Mouse (Mus musculus) right cerebral cortex, postnatal 36 days (tissue): Measurements from ENCODE around the gene Fbn1.

Source experiments
- DNase-seq, 2 experiments: peaks; one replicate each; pipeline ENCODE4 v3.0.0; 2022; ENCODE audit warnings: low spot score in 2 of 2, mixed read lengths in 1 of 2

The Fbn1 gene

DNA sequence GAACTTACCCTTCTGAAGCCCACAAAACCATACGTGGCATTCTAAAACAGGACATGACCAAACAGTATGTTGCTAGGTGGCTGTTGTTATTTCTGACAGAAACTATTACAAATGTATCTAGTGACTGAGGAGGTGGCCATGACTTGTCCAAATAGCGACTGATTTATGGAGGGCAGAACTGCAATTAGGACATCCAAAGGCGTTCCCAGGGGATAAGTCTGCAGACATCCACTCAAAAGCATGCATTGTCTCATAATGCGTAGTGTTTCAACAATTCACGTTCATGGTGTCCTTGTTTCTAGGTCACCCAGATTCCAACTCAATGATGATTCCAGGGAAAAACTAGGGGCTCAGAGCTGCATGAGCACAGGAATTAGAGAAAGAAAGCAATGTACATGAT lies 53.0 kb downstream of the Fbn1 start:
- no peak for DNase-seq

DNA sequence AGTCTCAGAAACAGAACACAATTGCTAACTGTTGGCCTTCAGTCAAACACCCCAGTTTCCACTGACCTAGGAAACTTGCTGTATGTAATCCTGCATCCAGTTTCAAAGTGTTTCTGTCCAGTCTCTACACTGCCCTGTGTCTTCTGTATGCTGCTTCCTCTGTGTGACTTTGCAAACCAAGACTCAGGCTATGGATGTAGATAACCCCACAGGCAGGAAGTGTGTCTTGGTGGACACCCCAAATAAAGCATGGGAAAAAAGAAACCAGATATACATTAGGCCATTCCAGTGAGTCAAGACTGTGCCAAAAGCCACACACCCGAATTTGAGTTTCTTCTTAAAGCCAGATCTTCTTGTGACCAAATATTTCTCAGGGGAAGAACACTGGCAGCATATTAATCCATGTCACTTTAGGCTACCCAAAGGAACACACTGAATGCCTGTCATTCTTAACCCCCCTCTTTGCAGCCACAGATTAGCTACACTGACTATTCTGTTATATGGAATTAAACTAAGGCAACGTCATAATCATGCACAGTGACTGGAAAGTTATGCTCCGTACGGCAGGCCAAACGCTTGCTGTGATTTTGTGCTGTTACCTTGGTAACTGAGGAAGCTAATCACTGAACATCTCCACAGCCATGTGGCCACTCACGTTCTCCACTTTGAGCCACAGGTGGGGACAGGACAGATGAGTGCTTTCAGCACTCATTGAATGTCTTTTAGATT lies 55.3 kb downstream of the Fbn1 start:
- no peak for DNase-seq

DNA sequence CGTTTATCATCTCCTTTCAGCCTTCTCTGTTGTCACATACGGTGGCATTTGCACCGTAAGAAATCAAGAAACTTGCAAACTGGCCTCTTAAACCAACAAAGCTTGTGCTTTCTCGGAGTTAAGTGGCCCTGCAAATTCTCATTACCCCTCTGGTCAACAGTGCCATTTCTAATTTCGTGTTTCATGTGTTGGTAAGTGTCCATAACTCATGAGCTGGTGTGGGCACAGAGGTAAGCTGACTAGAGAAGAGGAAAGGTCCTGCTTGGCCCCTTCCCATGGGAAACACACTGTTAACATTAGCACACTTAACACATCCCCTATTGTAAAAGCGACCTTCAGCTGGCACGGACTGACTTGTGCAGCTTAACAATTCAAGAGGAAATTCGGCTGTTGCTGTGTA lies 58.4 kb downstream of the Fbn1 start:
- no peak for DNase-seq

DNA sequence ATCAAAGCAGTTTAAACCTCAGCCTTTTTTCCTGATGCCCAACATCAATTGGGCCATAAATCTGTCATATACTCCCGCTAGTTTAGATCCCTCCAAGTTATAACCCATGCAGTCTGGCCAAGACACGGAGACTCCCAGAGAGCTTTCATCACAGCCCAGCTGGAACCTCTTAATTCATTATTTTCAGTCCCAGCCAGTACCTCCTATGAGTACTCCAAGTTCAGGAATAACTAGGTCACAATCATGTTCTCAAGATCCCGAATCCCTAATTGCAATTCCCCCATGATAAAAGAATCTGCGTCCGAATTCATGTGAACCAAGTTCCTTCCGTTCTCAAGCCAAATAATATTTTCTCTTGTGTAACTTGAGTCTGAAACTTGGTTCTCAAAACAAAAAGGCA lies 58.9 kb downstream of the Fbn1 start:
- DNase-seq, result no peak

DNA sequence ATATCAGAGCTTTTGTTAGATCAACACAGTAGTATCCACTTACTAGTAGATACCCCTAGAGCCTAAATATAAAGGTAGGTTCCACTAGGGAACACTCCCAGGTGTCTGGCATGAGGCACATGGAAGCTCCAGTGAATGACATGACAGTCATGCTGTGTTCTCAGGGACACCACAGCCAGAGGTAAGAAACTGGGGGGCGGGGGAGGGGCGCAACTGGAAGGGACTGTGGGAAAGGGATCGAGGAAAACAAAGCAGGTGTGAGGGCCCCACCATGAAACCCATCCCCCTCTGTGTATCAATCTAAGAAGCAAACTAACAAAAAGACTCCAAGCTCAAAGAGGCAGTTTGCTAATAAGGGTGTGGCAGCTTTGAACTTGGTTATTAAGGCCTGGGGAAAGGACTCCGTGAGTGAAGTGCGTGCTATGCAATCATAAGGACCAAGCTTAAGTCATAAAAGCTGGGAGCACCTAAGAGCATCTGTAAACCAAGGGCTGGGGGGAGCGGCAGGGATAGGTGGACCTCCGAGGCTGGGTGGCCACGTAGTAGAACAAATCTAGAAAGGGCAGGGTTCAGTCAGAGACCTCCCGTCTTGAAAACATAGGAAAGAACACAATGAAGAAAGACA lies 60.4 kb downstream of the Fbn1 start:
- no peak for DNase-seq

DNA sequence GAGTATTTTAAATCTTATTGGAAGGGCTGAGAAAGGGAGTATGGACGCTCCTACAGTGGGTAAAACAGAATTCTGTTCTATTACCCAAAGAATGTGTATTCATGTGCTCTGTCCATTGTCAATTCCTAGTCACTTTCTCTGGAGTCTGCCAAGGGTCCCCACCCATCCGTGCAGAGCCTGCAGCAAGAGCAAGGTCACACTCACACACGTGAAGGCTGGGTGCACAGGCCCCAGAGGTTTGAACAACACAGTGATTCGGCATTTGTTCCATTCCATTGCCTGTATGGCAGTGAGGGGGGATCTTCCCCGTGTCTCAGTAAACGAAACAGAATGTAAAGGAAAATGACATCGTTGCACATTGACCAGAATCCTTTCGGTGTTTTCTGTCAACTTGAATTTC lies 69.4 kb downstream of the Fbn1 start:
- DNase-seq, result no peak

DNA sequence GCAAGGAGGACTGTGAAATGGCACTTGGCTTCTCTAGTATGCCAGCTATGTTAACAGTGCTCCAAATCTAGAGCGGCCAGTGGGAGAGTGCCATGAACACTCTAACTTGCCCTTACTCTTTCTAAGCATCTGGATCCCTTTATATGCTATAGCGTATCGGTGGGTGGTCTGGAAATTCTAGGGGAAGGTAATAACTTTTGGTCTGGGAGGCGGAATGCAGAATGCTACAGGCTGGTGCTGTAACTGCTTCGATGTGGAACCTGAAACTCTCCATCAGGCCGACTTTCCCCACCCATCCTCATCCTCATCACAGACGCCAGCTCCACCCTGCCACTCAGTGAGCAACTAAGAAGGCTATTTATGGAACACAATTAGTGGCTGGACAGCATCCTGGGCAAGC lies 71.6 kb downstream of the Fbn1 start:
- no peak for DNase-seq

DNA sequence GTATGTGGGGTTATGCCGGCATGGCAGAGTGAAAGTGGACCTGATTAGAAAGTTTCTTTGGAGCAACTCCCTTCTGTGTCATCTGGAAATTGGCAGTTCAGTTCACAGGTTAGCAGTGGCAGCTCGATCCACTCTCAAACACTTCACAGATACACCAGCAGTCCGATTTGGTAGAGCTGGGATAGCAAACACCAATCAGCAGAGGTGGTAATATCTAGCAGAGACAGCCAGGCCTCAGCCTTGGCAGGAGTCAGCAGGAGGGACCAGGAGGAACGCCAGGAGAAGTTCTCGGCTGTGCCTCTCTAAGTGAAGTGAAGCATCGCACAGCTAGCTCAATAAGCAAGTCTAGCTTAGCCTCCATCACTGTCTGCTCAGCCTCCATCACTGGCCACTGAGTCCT lies 74.3 kb downstream of the Fbn1 start:
- no peak for DNase-seq

DNA sequence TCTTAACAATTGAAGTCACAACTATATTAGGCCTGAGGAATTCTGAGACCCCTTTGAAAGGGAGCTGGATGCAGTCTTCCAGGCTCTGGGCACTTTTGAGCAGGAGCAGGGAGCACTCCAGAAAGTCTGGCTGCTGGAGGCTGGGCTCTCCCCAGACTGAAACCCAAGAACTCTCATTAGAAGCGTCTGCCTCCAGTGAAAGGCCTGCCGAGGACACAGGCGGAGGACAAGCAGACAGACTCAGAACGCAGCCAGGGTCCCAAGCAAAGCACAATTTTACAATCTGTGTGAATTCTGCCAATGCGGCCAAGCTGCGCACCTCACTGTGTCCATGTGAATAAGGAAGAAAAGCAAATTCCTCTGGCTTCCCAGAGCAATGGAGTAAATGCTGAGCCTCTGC lies 76.3 kb downstream of the Fbn1 start:
- DNase-seq, result no peak

DNA sequence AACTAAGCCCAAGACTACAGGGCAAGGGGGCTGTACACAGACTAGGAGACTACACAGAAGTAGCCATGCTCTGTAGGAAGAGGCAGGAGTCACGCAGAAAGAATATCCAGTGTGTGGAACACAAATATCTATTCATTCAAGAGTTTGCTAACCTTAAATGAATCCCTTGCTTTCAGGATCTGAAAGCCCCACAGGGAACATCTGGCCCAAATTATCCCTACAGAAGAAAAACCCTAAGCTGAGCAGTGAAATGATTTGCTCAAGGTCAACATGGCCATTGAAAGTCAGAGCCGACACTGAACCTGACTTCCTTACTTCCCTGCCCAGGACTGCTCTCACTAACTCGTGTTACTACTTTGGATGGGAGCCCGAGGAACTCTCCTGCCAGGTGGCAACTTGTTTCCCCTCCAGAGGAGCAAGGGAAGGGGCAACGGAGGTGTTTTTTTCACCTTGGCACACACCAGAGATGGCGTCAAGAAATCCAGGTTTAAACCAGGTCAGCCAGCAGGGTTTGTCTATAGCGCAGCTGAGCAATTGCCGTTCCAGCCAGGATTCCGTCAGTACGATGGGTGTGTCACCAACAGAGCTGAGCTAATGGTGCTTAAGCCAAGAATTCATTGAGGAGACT lies 78.9 kb downstream of the Fbn1 start:
- DNase-seq, result no peak

DNA sequence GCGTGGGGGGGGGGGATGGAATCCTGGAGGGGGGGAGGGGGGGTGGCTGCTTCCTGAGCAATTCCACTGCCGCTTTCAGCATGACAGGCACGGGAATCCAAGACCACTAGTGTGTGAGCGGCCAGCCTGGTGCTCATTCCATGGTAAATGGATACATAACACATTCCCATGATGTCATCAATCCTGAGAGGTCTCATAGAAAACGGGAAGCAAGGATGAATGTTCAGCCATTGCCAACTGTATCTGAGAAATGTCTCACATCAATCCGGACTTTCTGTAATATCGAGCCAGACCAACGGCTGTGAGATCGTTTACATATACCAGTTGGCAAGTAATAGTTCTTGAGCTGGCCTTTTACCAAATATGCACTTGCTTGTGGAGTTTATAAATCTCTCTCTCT lies 87.2 kb downstream of the Fbn1 start:
- no peak for DNase-seq

DNA sequence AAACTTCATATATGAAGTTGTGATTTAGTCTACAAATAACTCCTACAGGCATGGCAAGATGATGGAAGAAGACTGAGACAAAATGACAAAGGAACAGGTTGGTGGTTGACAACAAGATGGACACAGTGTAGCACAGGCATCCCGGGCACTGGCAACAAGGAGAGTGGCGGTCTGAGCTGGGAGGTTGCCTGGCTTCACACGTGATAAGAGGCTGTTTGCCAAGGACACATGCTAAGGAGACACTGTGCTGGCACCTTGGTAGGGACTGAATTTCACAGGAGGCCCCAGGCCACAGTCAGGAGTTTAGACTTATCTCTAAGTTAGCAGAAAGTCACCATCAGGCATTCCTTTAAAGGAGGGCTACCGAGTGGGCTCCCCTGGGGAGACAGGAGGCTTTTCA lies 88.1 kb downstream of the Fbn1 start:
- no peak for DNase-seq

DNA sequence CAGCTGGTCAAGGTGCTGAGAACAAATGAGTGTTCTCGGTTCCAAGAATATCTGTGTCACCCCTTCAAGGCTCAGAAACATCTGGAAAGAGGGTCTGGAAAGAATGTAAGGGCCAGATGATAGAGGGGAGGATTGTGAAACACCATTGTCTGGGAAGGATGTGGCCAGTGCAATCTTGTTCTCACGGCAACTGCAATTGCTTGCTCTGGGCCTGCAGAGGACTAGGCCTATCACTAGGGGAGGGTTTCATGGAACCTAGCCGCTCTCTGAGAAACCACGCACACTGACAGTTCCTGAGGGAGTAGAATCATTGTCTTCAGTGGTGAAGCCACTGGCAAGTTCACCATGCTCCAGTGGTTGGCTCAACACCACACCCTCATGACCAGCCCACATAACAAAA lies 89.2 kb downstream of the Fbn1 start:
- no peak for DNase-seq

DNA sequence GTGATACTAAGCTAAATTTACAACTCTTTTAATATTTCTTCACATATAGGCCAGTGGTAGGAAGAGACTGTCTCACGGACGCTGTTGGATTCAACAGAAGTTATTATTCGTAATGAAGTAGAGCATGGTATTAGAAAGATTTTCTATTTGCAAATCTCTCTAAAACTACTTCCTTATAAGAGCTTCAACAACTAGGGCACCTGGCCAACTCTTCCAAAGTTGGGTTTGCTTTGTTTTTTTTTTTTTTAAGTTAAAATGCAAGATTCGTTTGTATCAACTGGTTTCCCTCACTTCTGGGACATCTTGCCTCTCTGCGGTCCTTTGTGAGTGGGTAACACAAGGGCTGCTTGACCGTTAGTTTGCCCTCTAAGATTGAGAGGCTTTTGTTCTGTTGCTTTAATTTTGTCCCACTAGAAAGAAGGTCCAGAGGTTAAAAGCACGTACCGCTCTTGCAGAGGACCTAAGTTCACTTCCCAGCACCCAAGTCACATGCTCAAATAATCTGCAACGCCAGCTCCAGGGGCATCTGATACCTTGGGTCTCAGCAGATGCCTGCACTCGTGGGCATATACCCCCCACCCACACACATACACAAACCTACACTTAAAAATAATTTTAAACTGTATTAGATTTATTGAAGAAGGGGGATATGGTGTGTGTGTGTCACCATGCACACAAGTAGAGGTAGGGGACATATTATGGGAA lies 91.1 kb downstream of the Fbn1 start:
- no peak for DNase-seq

DNA sequence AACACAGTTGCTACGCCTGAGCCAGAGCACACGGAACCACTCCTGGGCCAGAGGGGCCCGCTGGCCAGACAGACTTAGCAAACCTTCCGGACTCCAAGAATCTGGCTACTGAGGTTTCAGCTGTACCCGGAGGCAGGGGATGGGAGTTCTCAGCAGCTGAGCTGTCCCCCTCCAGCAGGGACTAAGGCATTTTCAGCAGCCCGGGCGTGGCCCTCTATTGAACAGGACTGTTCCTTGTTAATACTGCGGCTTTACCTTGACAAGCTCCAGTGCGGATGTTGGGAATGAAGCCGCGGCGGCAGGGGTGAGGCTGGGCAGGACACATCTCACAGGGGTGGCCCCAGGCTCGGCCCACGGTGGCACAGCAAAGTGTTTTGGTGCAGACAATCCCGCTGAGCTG lies 95.4 kb downstream of the Fbn1 start:
- no peak for DNase-seq

DNA sequence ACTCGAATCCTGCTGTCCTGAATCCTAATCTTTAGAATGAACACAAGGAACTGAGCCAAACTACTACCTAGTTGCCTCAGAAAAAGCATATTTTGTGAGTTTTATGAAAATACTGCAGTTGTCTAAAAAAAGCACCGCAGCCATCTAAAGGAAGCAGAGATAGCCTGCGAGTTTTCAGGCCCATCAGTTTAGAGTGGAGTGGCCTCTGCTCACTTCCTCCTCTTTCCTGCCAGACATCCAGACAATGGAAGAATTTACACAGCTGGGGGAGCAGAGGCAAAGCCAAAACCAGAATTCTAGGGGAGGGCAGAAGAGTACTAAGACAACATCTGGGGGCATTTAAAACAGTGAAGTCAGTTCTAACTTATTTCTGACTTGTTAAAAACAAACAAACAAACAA lies 96.0 kb downstream of the Fbn1 start:
- no peak for DNase-seq

DNA sequence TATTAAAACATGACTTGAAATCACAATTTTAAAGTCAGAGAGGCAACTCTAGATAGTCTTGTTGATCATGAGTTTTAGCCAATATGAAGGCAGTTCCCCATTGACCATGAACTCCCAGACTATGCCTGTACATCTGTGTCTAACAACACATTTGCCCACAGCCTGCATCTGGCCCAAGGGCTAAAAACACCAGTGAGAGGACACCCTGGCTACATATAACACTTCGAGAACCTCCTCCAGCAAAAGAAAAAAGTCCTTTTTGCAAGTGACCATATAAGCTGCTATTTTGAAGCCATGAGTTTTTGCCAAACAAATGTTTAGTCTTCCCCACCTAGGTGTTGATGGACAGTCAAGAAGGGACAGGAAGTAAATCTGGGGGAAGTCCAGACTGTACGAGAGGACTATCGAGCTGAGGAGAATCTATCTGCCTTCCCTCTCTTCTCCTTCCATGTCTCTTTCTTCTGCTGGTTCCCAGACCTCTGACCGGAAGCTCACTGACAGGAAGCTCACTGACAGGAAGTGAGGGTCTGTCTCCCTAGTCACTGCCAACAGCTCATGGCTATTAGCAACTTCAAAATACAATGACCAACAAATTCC lies 103.2 kb downstream of the Fbn1 start:
- no peak for DNase-seq

DNA sequence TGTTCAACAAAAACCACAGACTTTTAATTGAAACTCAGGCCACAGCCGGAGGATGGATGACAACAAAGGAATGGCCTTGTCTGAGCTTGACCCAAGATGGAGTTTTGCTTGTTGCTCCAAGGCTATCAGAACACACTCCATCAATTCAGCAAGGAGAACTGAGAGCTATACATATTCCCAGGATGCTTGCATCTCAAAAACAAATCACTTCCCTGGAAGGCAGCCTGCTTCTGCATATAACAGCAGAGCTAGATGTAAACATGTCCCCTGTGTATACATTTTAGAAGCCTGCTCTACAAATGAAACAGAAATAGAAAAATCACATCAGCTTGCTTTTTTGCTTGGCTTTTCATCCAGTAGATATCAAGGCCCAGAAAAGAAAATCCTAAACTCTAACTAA lies 105.5 kb downstream of the Fbn1 start:
- no peak for DNase-seq

DNA sequence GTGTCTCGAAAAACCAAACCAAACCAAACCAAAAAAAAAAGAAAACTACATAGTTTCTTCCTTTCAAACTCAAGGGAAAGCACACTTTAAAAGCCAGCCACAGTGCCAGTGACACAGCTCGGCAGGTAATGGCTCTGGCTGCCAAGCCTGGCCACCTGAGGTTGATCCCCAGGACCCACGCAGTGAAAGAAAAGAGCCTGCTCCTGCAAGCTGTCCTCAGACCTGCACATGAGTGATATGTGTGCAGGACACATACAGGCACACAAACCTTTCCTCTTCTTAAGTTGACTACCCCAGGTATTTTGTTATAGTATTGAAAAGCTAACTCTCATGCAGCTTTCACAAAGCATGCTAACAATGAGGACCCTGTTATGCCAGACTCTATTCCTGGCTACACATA lies 107.7 kb downstream of the Fbn1 start:
- DNase-seq, result no peak

DNA sequence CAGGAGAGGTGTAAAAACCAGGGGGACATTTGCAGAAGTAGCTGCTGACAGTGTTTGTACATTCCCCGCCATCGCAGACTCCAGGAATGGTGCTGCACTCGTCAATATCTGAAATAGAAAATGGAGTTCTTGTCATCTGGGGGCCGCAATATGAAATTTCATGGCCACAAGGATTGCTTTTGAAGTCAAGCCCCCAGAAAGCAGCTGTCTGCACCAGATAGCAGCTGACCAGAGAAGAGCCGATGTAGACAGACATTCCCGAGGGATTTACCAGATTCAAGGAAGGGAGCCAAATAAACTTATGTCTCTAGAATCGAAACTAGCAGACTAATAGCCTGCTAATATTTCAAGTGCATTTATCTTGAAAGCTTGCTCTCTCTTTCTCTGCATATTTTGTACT lies 110.0 kb downstream of the Fbn1 start:
- DNase-seq, result no peak

DNA sequence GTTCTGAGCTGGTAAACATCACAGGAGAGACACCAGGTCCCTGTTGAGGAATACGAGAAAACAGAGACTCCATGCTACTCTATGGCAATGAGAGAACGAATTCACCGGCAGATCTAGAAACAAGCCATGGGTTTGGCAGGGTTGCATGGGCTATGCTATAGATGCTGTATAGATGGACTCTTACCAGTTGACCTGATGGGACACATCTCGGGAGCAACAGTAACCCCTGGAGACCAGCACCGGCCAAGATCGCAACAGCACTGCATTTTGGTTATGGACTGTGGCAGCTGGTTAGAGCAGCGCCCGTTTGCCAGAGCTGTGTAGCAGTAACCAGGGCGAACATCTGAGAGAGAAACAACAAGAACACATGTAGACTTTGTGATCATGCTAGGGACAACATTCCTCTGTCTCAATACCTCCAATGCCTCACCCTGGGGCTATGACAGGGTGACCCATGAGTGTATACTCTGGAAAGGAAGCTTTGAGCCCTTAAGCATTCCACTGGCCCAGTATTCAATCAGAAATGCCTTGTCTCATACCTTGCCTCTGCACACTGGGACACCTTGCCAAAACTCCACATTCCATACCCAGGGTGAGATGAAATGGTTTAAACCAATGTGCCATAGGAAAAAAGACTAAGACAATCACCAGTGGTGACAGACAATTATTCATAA lies 113.2 kb downstream of the Fbn1 start:
- no peak for DNase-seq

DNA sequence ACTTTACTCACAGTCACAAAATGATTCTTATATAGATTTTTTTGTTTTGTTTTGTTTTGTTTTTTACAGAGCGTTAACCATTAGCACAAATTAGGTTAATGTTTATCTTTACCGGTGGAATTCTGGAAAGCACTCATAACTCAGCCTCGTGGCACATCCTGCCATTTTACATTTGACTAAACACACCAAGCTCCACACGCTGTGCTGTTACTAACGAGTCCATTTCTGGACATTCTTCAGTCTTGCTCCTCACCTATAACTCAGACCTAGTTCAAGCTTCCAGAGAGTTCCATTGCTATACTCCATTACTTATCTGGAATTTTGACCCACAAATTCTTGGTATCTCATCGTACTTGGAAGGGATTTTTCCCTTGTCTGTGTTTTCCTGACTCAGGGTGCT lies 116.2 kb downstream of the Fbn1 start:
- DNase-seq, result no peak
